Mouse (Mus musculus): Measurements from ENCODE around the gene Timeless. TPM values are rescaled to one million over a fixed set of nuclear protein-coding genes. Genes with fewer than 3 reads are reported as not detected.

Gene Timeless
- polyA plus RNA-seq, 1 experiment: 4.9 TPM

DNA sequence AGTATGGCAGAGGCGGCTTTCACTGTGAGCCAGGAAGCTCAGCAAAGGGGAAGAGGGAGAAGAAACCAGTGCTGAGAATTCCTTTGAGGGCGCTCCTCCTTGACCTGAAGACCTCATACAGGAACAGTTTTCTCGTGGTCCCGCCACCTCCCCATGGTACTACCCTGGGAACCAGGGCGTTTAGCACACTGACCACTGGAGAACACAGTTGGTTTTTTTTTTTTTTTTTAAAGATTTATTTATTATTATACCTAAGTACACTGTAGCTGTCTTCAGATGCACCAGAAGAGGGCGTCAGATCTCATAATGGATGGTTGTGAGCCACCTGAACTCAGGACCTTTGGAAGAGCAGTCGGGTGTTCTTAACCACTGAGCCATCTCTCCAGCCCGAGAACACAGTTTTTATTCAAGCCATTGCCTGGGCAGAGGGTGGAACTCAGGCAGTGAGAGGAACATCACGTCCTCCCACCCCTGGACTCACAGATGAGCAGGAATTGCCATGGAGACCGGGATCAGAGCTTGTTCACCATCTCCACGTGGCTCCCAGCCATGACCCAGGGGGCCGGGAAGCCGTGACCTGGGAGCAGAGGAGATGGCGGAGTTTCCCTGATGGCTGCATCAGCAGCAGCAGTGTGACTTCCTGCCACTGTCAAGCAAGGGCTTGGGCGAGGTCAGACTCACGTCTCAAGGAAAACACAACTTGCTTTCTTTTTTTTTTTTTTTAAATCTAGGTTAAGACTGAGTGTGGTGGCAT, 10.2 kb upstream of the Timeless start:
- Histone ChIP-seq H3K4me3 (no peak overlapping the region), H3K36me3 (ENCODE audit: control insufficient read depth, insufficient read depth) (no peaks in the 10 kb centered on the region), H3K27me3 (ENCODE audit: control insufficient read depth, insufficient read depth, insufficient read length) (no peaks in the 10 kb centered on the region), H3K79me2 (ENCODE audit: control insufficient read depth, insufficient read depth) (no peaks in the 10 kb centered on the region), H3K4me2 (ENCODE audit: low read depth) (no peak overlapping the region), H3ac (ENCODE audit: control insufficient read depth, insufficient read length) (no peak overlapping the region)
- TF ChIP-seq SRF (IDR thresholded peaks at IDR 0.05; ENCODE audit: control insufficient read depth, insufficient read length, low read depth) (no peak), E2F4 (IDR thresholded peaks at IDR 0.05; ENCODE audit: insufficient read depth) (no peak), CEBPB (IDR thresholded peaks at IDR 0.05; ENCODE audit: insufficient read depth, poor library complexity, severe bottlenecking) (no peak), TCF3 (IDR thresholded peaks at IDR 0.05; ENCODE audit: insufficient read length, low read depth) (no peak), REST (IDR thresholded peaks at IDR 0.05; ENCODE audit: insufficient read depth, insufficient read length) (no peak), USF1 (IDR thresholded peaks at IDR 0.05; ENCODE audit: low read depth) (no peak), TCF12 (IDR thresholded peaks at IDR 0.05; ENCODE audit: insufficient read depth, poor library complexity, severe bottlenecking) (no peak), POLR2AphosphoS2 (IDR thresholded peaks at IDR 0.05; ENCODE audit: insufficient read length, low read depth) (no peak), MAX (IDR thresholded peaks at IDR 0.05; ENCODE audit: low read depth) (no peak), POLR2A (IDR thresholded peaks at IDR 0.05; ENCODE audit: insufficient read length, low read depth) (no peak), MYOG (IDR thresholded peaks at IDR 0.05; ENCODE audit: control insufficient read depth in 1 of 3, insufficient read depth in 1 of 3, insufficient read length in 2 of 3, low read depth in 2 of 3) (no peak), MYOD1 (IDR thresholded peaks at IDR 0.05; ENCODE audit: control insufficient read depth in 1 of 3, insufficient read length in 2 of 3, low read depth in 2 of 3) (no peak)

DNA sequence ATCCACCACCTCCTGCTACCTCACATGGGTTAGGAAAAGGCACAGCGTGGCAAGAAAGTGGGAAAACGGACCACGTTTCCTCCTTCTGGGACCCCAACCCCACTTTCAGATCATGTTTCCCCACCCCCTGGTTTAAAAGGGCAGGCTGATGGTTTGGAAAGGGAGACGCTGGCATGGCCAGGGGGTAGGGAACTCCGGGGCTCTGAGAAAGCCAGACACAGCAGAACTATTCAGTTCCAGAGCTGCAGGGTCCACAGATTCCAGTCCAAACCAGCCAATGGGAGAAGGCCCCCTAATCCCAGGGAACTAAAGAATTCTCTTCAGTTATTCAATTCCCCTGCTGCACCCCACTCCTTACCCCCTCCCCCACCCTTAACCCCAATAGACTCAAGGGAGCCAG, 6.8 kb upstream of the Timeless start:
- no peaks in the 10 kb centered on the region for H3K79me2 ChIP-seq (ENCODE audit: control insufficient read depth, insufficient read depth)
- no peaks in the 10 kb centered on the region for H3K27me3 ChIP-seq (ENCODE audit: control insufficient read depth, insufficient read depth, insufficient read length)
- H3K4me3 ChIP-seq: no peak overlapping the region
- H3K36me3 ChIP-seq (ENCODE audit: control insufficient read depth, insufficient read depth): no peaks in the 10 kb centered on the region
- TF ChIP-seq MYOG (IDR thresholded peaks at IDR 0.05; ENCODE audit: control insufficient read depth in 1 of 3, insufficient read depth in 1 of 3, insufficient read length in 2 of 3, low read depth in 2 of 3) (no peak), TCF12 (IDR thresholded peaks at IDR 0.05; ENCODE audit: insufficient read depth, poor library complexity, severe bottlenecking) (no peak), USF1 (IDR thresholded peaks at IDR 0.05; ENCODE audit: low read depth) (no peak), POLR2AphosphoS2 (IDR thresholded peaks at IDR 0.05; ENCODE audit: insufficient read length, low read depth) (no peak), MAX (IDR thresholded peaks at IDR 0.05; ENCODE audit: low read depth) (no peak), TCF3 (IDR thresholded peaks at IDR 0.05; ENCODE audit: insufficient read length, low read depth) (no peak)
- no peak overlapping the region for H3ac ChIP-seq (ENCODE audit: control insufficient read depth, insufficient read length)
- no peak overlapping the region for H3K4me2 ChIP-seq (ENCODE audit: low read depth)

DNA sequence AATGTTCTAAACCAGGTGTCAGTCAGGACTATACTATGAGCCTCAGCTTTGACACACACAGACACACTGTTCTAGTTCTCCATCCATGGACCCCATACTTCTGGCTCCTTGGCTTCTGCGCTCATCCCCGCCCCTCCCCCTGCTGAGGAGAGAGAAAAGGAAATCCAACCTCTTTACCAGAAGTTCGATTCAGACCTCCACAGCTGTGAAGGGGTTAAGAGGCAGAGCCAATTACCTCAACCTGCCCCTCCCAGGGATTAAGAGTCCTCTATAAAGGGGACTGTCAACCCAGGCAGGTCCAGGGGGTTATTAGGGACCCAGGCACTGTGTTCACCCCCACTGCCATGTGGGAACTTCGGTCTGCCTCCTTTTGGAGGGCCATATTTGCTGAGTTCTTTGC, 6.3 kb upstream of the Timeless start, which contains the start of gene Mip:
Gene Mip (plus strand): TSS at position 301 of the 400 bp plus-strand sequence.
- TF ChIP-seq MYOG (IDR thresholded peaks at IDR 0.05; ENCODE audit: control insufficient read depth in 1 of 3, insufficient read depth in 1 of 3, insufficient read length in 2 of 3, low read depth in 2 of 3) (no peak), TCF12 (IDR thresholded peaks at IDR 0.05; ENCODE audit: insufficient read depth, poor library complexity, severe bottlenecking) (no peak), MAX (IDR thresholded peaks at IDR 0.05; ENCODE audit: low read depth) (no peak), POLR2A (IDR thresholded peaks at IDR 0.05; ENCODE audit: insufficient read length, low read depth) (no peak), REST (IDR thresholded peaks at IDR 0.05; ENCODE audit: insufficient read depth, insufficient read length) (no peak), TCF3 (IDR thresholded peaks at IDR 0.05; ENCODE audit: insufficient read length, low read depth) (no peak), USF1 (IDR thresholded peaks at IDR 0.05; ENCODE audit: low read depth) (no peak), SRF (IDR thresholded peaks at IDR 0.05; ENCODE audit: control insufficient read depth, insufficient read length, low read depth) (no peak), CEBPB (IDR thresholded peaks at IDR 0.05; ENCODE audit: insufficient read depth, poor library complexity, severe bottlenecking) (no peak), POLR2AphosphoS2 (IDR thresholded peaks at IDR 0.05; ENCODE audit: insufficient read length, low read depth) (no peak), MYOD1 (IDR thresholded peaks at IDR 0.05; ENCODE audit: control insufficient read depth in 1 of 3, insufficient read length in 2 of 3, low read depth in 2 of 3) (no peak), E2F4 (IDR thresholded peaks at IDR 0.05; ENCODE audit: insufficient read depth) (no peak)
- Histone ChIP-seq H3K36me3 (ENCODE audit: control insufficient read depth, insufficient read depth) (no peaks in the 10 kb centered on the region), H3K4me3 (no peak within 1 kb of the TSS), H3K27me3 (ENCODE audit: control insufficient read depth, insufficient read depth, insufficient read length) (no peaks in the 10 kb centered on the region), H3K4me2 (ENCODE audit: low read depth) (no peak within 1 kb of the TSS), H3K79me2 (ENCODE audit: control insufficient read depth, insufficient read depth) (no peaks in the 10 kb centered on the region), H3ac (ENCODE audit: control insufficient read depth, insufficient read length) (no peak within 1 kb of the TSS)

DNA sequence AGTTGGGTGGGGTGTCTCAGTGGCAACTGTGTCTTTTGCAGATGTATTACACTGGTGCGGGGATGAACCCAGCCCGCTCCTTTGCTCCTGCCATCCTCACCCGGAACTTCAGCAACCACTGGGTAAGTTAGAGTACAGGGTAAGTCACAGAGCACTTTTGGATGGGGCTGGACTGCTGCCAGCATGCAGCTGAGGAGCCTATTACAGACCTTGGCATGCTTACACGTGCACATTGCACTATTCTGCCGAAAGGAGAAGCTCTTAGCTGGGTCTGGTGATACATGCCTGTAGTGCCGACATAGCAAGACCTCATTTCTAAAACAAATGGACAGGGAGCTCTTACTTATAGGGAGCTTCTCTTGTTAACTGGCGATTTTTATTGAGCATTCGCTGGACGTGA, 4.3 kb upstream of the Timeless start:
- no peak overlapping the region for H3K4me2 ChIP-seq (ENCODE audit: low read depth)
- no peaks in the 10 kb centered on the region for H3K79me2 ChIP-seq (ENCODE audit: control insufficient read depth, insufficient read depth)
- H3K36me3 ChIP-seq (ENCODE audit: control insufficient read depth, insufficient read depth): no peaks in the 10 kb centered on the region
- no peak overlapping the region for H3ac ChIP-seq (ENCODE audit: control insufficient read depth, insufficient read length)
- no peak for TF ChIP-seq MYOG (IDR thresholded peaks at IDR 0.05; ENCODE audit: control insufficient read depth in 1 of 3, insufficient read depth in 1 of 3, insufficient read length in 2 of 3, low read depth in 2 of 3)
- no peak for TF ChIP-seq TCF12 (IDR thresholded peaks at IDR 0.05; ENCODE audit: insufficient read depth, poor library complexity, severe bottlenecking)
- no peak for TF ChIP-seq MAX (IDR thresholded peaks at IDR 0.05; ENCODE audit: low read depth)
- TF ChIP-seq POLR2A (IDR thresholded peaks at IDR 0.05; ENCODE audit: insufficient read length, low read depth): no peak
- TF ChIP-seq TCF3 (IDR thresholded peaks at IDR 0.05; ENCODE audit: insufficient read length, low read depth): no peak
- TF ChIP-seq MYOD1 (IDR thresholded peaks at IDR 0.05; ENCODE audit: control insufficient read depth in 1 of 3, insufficient read length in 2 of 3, low read depth in 2 of 3): no peak
- no peak for TF ChIP-seq SRF (IDR thresholded peaks at IDR 0.05; ENCODE audit: control insufficient read depth, insufficient read length, low read depth)
- no peak for TF ChIP-seq E2F4 (IDR thresholded peaks at IDR 0.05; ENCODE audit: insufficient read depth)
- TF ChIP-seq POLR2AphosphoS2 (IDR thresholded peaks at IDR 0.05; ENCODE audit: insufficient read length, low read depth): no peak
- TF ChIP-seq REST (IDR thresholded peaks at IDR 0.05; ENCODE audit: insufficient read depth, insufficient read length): no peak
- TF ChIP-seq CEBPB (IDR thresholded peaks at IDR 0.05; ENCODE audit: insufficient read depth, poor library complexity, severe bottlenecking): no peak
- TF ChIP-seq USF1 (IDR thresholded peaks at IDR 0.05; ENCODE audit: low read depth): no peak
- H3K4me3 ChIP-seq: no peak overlapping the region
- no peaks in the 10 kb centered on the region for H3K27me3 ChIP-seq (ENCODE audit: control insufficient read depth, insufficient read depth, insufficient read length)

All from myocyte (in vitro differentiated cells).